Mouse (Mus musculus) limb, embryonic 15.5 days (tissue): ENCODE measurements around the gene Otulin. TPM values are rescaled to one million over a fixed set of nuclear protein-coding genes. Genes with fewer than 3 reads are reported as not detected.

Source experiments
- ATAC-seq: fragments of 200-750 bp; cut with Nextera tagmentation; 2 replicates; pipeline ENCODE4 v1.8.0; 2017; ENCODE audit warnings: low read depth, moderate TSS enrichment; ENCODE audit not compliant: insufficient number of reproducible peaks, low FRiP score, low TSS enrichment
- H3K27ac ChIP-seq: fragments of 300-500 bp; sonication (generic); 2 replicates; pipeline ENCODE4 v1.5.1; 2015; ENCODE audit warnings: moderate library complexity, mild to moderate bottlenecking, inconsistent platforms
- H3K27me3 ChIP-seq: fragments of 300-500 bp; sonication (generic); 2 replicates; pipeline ENCODE4 v1.6.1; 2015; ENCODE audit warnings: inconsistent platforms
- H3K36me3 ChIP-seq: fragments of 300-500 bp; sonication (generic); 2 replicates; pipeline ENCODE4 v1.6.1; 2015; ENCODE audit warnings: inconsistent platforms
- H3K4me1 ChIP-seq: fragments of 300-500 bp; sonication (generic); 2 replicates; pipeline ENCODE4 v1.6.1; 2015; ENCODE audit warnings: inconsistent platforms
- H3K4me2 ChIP-seq: fragments of 300-500 bp; sonication (generic); 2 replicates; pipeline ENCODE4 v1.6.1; 2015; ENCODE audit warnings: mild to moderate bottlenecking, inconsistent platforms
- H3K4me3 ChIP-seq: fragments of 300-500 bp; sonication (generic); 2 replicates; pipeline ENCODE4 v1.5.1; 2015; ENCODE audit warnings: mild to moderate bottlenecking, inconsistent platforms
- H3K9ac ChIP-seq: fragments of 300-500 bp; sonication (generic); 2 replicates; pipeline ENCODE4 v1.6.1; 2015; ENCODE audit warnings: inconsistent platforms
- H3K9me3 ChIP-seq: fragments of 300-500 bp; sonication (generic); 2 replicates; pipeline ENCODE4 v1.6.1; 2016; ENCODE audit warnings: inconsistent platforms
- WGBS: fragments of 180-500 bp; shearing (Covaris S2); methylation state at CpG from one replicate; pipeline ENCODE4 v1.1.7; 2015; 5-methylcytosine and 5-hydroxymethylcytosine counted together
- polyA plus RNA-seq: library from polyadenylated mRNA; unstranded; fragments of >200 nt; fragmentation: Nextera tagmentation; extraction: Ambion mirVana; gene quantifications from 2 replicates; pipeline ENCODE4 v1.2.1, GENCODE M21; 2015

Gene Otulin
- polyA plus RNA-seq, 1 experiment from 2014 or later = 32.5 TPM

- no peak overlapping the region for H3K4me2 ChIP-seq
- no peak overlapping the region for H3K27ac ChIP-seq
- no peaks in the 10 kb centered on the region for H3K27me3 ChIP-seq
- H3K9me3 ChIP-seq = no peaks in the 10 kb centered on the region
- 0 out of 2 replicates have a peak, but pooled peaks cover 4% of the 10 kb centered on the region for H3K36me3 ChIP-seq
- H3K4me1 ChIP-seq = peaks cover 20% of the 10 kb centered on the region
- no peak overlapping the region for H3K9ac ChIP-seq
- H3K4me3 ChIP-seq = no peak overlapping the region
- 55% methylated on average over 8 of the region's 8 CpGs for WGBS
- no peak for ATAC-seq
Observed at GRCm38 (mm10) chr15:27574992-27575781, 55.3 kb downstream of the Otulin start.

DNA sequence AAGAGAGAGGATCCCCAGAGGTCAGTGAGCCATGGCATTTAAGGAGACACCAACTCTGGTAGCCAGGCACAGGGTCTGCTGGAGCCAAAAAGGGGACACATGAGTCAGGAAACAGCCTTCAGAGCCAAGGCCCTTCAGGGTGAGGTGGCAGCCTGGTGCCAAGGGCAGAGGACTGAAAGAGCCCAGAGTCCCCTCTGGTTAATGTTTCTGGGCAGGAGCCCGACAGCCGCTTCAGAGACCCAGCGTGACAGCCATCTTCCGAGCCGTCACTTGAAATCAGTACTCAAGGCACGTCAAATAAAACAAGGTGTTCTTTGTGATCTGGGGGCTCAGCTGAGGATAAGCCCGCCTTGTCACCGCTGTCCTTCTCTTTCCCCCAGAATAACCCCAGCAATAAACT is 59.3 kb downstream of the Otulin start:
- Histone ChIP-seq H3K27ac (no peak overlapping the region), H3K4me2 (no peak overlapping the region), H3K9ac (no peak overlapping the region), H3K4me1 (peaks cover 20% of the 10 kb centered on the region), H3K27me3 (no peaks in the 10 kb centered on the region), H3K4me3 (no peak overlapping the region), H3K9me3 (no peaks in the 10 kb centered on the region), H3K36me3 (0 out of 2 replicates have a peak, but pooled peaks cover 6% of the 10 kb centered on the region)
- no peak for ATAC-seq
- WGBS = 86% methylated on average over 8 of the region's 8 CpGs

GRCm38 (mm10) chr15:27570385-27570784 is 60.1 kb downstream of the Otulin start:
- Histone ChIP-seq H3K36me3 (0 out of 2 replicates have a peak, but pooled peaks cover 6% of the 10 kb centered on the region), H3K4me3 (no peak overlapping the region), H3K4me1 (peaks cover 12% of the 10 kb centered on the region), H3K4me2 (no peak overlapping the region), H3K27ac (no peak overlapping the region), H3K27me3 (no peaks in the 10 kb centered on the region), H3K9me3 (no peaks in the 10 kb centered on the region), H3K9ac (no peak overlapping the region)
- ATAC-seq = no peak
- WGBS = 63% methylated on average over 4 of the region's 4 CpGs

- no peak for ATAC-seq
Observed at GRCm38 (mm10) chr15:27569924-27570323, 60.6 kb downstream of the Otulin start.

DNA sequence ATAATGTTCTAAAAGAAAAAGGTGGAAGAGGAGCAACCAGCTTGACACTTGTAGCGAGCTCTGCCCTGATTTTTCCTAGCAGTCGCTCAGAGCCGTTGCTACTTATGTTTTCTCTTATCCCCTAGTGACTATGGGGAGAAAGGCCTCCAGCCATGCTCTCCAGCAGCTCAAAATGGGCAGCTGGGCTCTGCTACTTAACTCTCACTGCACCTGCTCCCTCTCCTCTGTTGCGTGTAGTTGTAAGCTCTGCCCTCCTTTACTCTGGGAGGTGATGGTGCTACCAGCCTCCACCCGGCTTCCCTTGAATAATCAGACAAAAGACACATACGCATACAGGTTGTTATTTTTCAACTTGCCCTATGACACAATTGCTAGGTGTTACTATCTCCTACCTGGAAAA is 62.1 kb downstream of the Otulin start:
- no peak overlapping the region for H3K4me2 ChIP-seq
- no peak overlapping the region for H3K27ac ChIP-seq
- no peaks in the 10 kb centered on the region for H3K9me3 ChIP-seq
- H3K36me3 ChIP-seq = peaks cover 11% of the 10 kb centered on the region; the same call in 1 of the 2 replicates
- no peak overlapping the region for H3K9ac ChIP-seq
- no peak overlapping the region for H3K4me3 ChIP-seq
- no peak for ATAC-seq
- H3K4me1 ChIP-seq = peaks cover 5% of the 10 kb centered on the region; the same call in 1 of the 2 replicates
- no peaks in the 10 kb centered on the region for H3K27me3 ChIP-seq
- 83% methylated on average over 6 of the region's 6 CpGs for WGBS

More at GRCm38 (mm10) chr15:27569924-27570323, 60.6 kb downstream of the Otulin start:
- 31% methylated on average over 2 of the region's 2 CpGs for WGBS
- Histone ChIP-seq H3K27me3 (no peaks in the 10 kb centered on the region), H3K4me2 (no peak overlapping the region), H3K9me3 (no peaks in the 10 kb centered on the region), H3K4me1 (peaks cover 8% of the 10 kb centered on the region; the same call in 1 of the 2 replicates), H3K36me3 (peaks cover 8% of the 10 kb centered on the region; the same call in 1 of the 2 replicates), H3K9ac (no peak overlapping the region), H3K4me3 (no peak overlapping the region), H3K27ac (no peak overlapping the region)

GRCm38 (mm10) chr15:27567356-27567755 is 63.1 kb downstream of the Otulin start:
- H3K9me3 ChIP-seq = no peaks in the 10 kb centered on the region
- H3K4me3 ChIP-seq = no peak overlapping the region
- H3K27me3 ChIP-seq = no peaks in the 10 kb centered on the region
- H3K9ac ChIP-seq = no peak overlapping the region
- H3K36me3 ChIP-seq = peaks cover 11% of the 10 kb centered on the region; the same call in 1 of the 2 replicates
- peaks cover 5% of the 10 kb centered on the region; the same call in 1 of the 2 replicates for H3K4me1 ChIP-seq
- no peak for ATAC-seq
- H3K27ac ChIP-seq = no peak overlapping the region
- no peak overlapping the region for H3K4me2 ChIP-seq
- 92% methylated on average over 16 of the region's 16 CpGs for WGBS

GRCm38 (mm10) chr15:27565626-27566185 is 64.8 kb downstream of the Otulin start:
- Histone ChIP-seq H3K4me3 (no peak overlapping the region), H3K9me3 (no peaks in the 10 kb centered on the region), H3K36me3 (peaks cover 7% of the 10 kb centered on the region; the same call in 1 of the 2 replicates), H3K27ac (no peak overlapping the region), H3K27me3 (no peaks in the 10 kb centered on the region), H3K4me1 (peaks cover 5% of the 10 kb centered on the region; the same call in 1 of the 2 replicates), H3K4me2 (no peak overlapping the region), H3K9ac (no peak overlapping the region)
- ATAC-seq = no peak
- 83% methylated on average over 10 of the region's 10 CpGs for WGBS

- Histone ChIP-seq H3K27me3 (no peaks in the 10 kb centered on the region), H3K27ac (no peak overlapping the region), H3K4me2 (no peak overlapping the region), H3K9me3 (no peaks in the 10 kb centered on the region), H3K9ac (no peak overlapping the region), H3K36me3 (peaks cover 7% of the 10 kb centered on the region; the same call in 1 of the 2 replicates), H3K4me3 (no peak overlapping the region), H3K4me1 (peaks cover 3% of the 10 kb centered on the region; the same call in 1 of the 2 replicates)
- WGBS = 83% methylated on average over 14 of the region's 14 CpGs
- no peak for ATAC-seq
Observed at GRCm38 (mm10) chr15:27564106-27565100, 66.1 kb downstream of the Otulin start.

- H3K4me3 ChIP-seq = no peak overlapping the region
- H3K9ac ChIP-seq = no peak overlapping the region
- H3K9me3 ChIP-seq = no peaks in the 10 kb centered on the region
- H3K27me3 ChIP-seq = no peaks in the 10 kb centered on the region
- WGBS = 79% methylated on average over 11 of the region's 11 CpGs
- no peak overlapping the region for H3K4me2 ChIP-seq
- H3K36me3 ChIP-seq = peaks cover 8% of the 10 kb centered on the region; the same call in 1 of the 2 replicates
- H3K27ac ChIP-seq = no peak overlapping the region
- H3K4me1 ChIP-seq = peaks cover 3% of the 10 kb centered on the region; the same call in 1 of the 2 replicates
- no peak for ATAC-seq
Observed at GRCm38 (mm10) chr15:27560315-27560714, 70.2 kb downstream of the Otulin start.

DNA sequence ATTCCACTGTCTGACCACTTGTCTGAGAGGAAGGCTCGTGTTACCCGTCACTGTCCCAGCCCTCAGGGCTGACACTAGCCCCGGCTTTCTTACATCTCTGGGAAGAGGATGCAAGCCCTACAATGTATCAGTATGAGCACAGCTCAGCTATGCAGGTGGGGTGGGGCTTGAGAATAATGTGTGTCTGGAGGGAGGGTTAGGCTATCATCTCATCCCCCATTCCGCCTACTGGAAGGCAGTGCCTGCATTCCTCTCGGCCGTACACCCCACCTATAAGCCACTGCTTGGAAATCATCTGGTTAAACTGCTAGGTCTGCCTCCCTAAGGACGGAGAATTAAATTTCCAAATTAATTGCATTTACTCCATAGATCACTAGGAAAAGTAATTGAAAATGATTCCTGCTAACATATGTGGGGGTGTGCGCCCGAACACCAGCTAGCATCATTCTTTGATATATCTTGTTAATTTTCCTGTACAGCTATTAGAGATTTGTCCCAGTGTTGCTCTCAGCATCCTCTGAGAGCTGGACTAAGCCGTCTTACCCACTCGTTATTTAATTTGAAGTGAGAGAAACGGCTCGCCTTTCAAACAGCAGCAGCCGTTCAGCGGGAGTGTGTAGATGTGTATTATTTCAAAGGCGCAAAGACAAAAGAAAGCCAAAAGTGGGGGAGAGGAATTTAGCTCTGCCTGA is 71.9 kb downstream of the Otulin start:
- 45% methylated on average over 16 of the region's 16 CpGs for WGBS

DNA sequence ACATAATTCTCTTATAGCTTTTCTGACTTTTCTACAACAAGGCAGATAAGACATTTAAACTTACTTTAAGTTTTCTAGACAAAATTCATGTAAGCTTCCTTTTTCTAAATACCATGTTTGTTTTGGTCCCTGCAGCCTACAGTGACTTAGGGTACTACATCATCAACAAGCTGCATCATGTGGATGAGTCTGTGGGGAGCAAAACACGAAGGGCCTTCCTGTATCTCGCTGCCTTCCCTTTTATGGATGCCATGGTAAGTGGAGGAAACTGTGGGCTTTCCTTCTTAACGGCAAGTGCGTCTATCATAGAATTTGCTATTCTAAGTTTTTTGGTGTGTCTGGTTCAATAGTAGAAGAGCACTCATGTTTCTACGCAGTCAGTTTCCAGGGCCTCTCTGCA is 76.9 kb downstream of the Otulin start:
- no peaks in the 10 kb centered on the region for H3K9me3 ChIP-seq
- H3K9ac ChIP-seq = no peak overlapping the region
- H3K4me1 ChIP-seq = no peaks in the 10 kb centered on the region
- H3K36me3 ChIP-seq = 0 out of 2 replicates have a peak, but pooled peaks cover 3% of the 10 kb centered on the region
- H3K4me3 ChIP-seq = no peak overlapping the region
- H3K27ac ChIP-seq = no peak overlapping the region
- no peaks in the 10 kb centered on the region for H3K27me3 ChIP-seq
- 84% methylated on average over 5 of the region's 5 CpGs for WGBS
- H3K4me2 ChIP-seq = no peak overlapping the region
- ATAC-seq = no peak

More for the DNA sequence above, 71.9 kb downstream of the Otulin start:
- Histone ChIP-seq H3K27me3 (no peaks in the 10 kb centered on the region), H3K36me3 (0 out of 2 replicates have a peak, but pooled peaks cover 3% of the 10 kb centered on the region), H3K27ac (no peak overlapping the region), H3K4me2 (0 out of 2 replicates have a peak overlapping the region, but pooled peaks have one; percentile 5), H3K9me3 (no peaks in the 10 kb centered on the region), H3K4me3 (no peak overlapping the region), H3K4me1 (peaks cover 3% of the 10 kb centered on the region; the same call in 1 of the 2 replicates), H3K9ac (no peak overlapping the region)
- no peak for ATAC-seq
